Mouse (Mus musculus) cortical plate, adult 2 months (tissue): Measurements from ENCODE around the gene Opa1.

Experiments used
- CTCF ChIP-seq: fragments of 200-500 bp; IDR thresholded peaks from 2 replicates; pipeline ENCODE4 v1.5.1; 2011; ENCODE audit warnings: mild to moderate bottlenecking, control low read depth, low read length; ENCODE audit not compliant: insufficient read depth; ENCODE audit errors: extremely low read depth
- POLR2A ChIP-seq: fragments of 200-500 bp; IDR thresholded peaks from 2 replicates; pipeline ENCODE4 v1.6.1; 2011; ENCODE audit warnings: mild to moderate bottlenecking, low read length, control low read depth; ENCODE audit not compliant: insufficient read depth; ENCODE audit errors: extremely low read depth

GRCm38 (mm10) chr16:29536411-29537204 is 42.5 kb upstream of the Opa1 start:
- TF ChIP-seq CTCF, result no peak
- no peak for TF ChIP-seq POLR2A
